Mouse (Mus musculus) gastrocnemius, adult 2 months (tissue): ENCODE data around the gene Ddx39. TPM values are rescaled to one million over a fixed set of nuclear protein-coding genes. Genes with fewer than 3 reads are reported as not detected.

Source experiments
- DNase-seq: peaks from one replicate; pipeline ENCODE4 v3.0.0; 2022
- H3K27ac ChIP-seq: fragments of 200-600 bp; 2 replicates; pipeline ENCODE4 v1.8.1; 2022; ENCODE audit warnings: mild to moderate bottlenecking
- H3K4me3 ChIP-seq: fragments of 200-600 bp; 2 replicates; pipeline ENCODE4 v1.8.1; 2022; ENCODE audit warnings: mild to moderate bottlenecking, moderate library complexity
- CTCF ChIP-seq: fragments of 200-600 bp; IDR thresholded peaks from 2 replicates; pipeline ENCODE4 v1.8.1; 2022; ENCODE audit warnings: antibody characterized with exemption, mild to moderate bottlenecking, moderate library complexity
- intact Hi-C: fragments of 180-260 bp; cut with DNase I; formaldehyde crosslinking; loops from one replicate; pipeline ENCODE4 v1.15.1; 2025
- total RNA-seq, 2 experiments: library from RNA; stranded (reverse); gene quantifications; 2 replicates each; pipeline ENCODE4 v1.2.3; 2021

Gene Ddx39
- total RNA-seq, 2 experiments from 2014 or later = 11.2 to 13.1 TPM

DNA sequence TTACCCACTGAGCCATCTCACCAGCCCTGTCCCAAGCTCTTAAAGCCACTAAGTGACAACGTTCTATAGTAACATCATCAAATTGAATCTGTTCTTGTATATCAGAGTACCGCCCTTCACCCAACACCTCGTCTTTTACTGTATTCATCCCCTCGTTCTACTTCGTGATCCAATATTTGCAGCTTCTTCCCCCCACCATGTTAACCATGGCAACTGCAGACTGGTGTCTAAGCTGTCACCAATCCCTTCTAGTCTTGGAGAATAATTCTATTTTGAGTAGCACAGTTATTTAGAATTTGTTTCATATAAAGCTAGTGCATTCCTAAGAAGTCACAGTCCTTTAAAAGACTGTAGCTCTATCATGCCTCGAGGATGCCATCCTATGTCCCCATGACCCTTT, 25.7 kb upstream of the Ddx39 start:
- intact Hi-C loops = no loop called here
- Histone ChIP-seq H3K27ac (no peak overlapping the region), H3K4me3 (no peak overlapping the region)
- DNase-seq = no peak
- no peak for TF ChIP-seq CTCF

GRCm38 (mm10) chr8:83693609-83694236, 21.3 kb upstream of the Ddx39 start:
- TF ChIP-seq CTCF = no peak
- intact Hi-C loops = no loop called here
- Histone ChIP-seq H3K27ac (peak overlapping the region; percentile 48), H3K4me3 (peak overlapping the region; percentile 39)
- peak; percentile 31 for DNase-seq

DNA sequence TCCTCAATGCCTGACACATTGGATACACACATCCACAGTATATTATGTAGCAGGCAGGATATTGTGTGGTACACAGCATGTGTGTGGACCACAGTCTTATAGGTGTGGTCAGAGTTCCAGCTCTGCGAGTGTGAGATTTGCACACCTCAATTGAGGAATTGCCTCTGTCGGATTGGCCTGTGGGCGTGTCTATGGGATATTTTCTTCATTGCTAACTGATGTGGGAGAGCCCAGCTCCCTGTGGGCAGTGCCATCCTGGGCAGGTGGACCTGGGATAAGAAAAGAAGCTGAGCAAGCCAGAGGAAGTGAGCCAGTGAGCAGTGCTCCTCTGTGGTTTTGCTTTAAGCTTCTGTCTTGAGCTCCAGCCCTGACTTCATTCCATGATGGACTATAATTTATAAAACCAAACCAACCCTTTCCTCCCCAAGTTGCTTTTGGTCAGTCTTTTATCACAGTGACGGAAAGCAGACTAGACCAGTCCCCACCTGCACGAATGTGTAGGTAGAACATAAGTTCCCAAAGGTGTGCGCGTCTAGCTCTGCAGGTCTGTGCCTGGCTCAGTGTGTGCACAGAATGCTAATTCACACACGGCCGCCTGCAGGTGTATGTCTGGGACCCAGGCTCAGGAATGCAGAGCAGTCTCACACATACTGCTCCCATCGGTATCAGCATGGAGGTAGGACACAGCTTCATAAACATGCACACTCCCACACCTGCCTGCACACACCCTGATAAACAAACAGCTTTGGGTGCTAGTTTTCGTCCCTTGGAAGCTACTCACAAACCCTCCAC, 20.4 kb upstream of the Ddx39 start:
- peak; percentile 16 for DNase-seq
- Histone ChIP-seq H3K27ac (peak overlapping the region; percentile 48), H3K4me3 (no peak overlapping the region)
- no peak for TF ChIP-seq CTCF
- intact Hi-C loops = loop anchor here (5.0 kb wide), 2 partner anchors 32 to 48 kb away; partner anchors contain the start of gene Adgre5

DNA sequence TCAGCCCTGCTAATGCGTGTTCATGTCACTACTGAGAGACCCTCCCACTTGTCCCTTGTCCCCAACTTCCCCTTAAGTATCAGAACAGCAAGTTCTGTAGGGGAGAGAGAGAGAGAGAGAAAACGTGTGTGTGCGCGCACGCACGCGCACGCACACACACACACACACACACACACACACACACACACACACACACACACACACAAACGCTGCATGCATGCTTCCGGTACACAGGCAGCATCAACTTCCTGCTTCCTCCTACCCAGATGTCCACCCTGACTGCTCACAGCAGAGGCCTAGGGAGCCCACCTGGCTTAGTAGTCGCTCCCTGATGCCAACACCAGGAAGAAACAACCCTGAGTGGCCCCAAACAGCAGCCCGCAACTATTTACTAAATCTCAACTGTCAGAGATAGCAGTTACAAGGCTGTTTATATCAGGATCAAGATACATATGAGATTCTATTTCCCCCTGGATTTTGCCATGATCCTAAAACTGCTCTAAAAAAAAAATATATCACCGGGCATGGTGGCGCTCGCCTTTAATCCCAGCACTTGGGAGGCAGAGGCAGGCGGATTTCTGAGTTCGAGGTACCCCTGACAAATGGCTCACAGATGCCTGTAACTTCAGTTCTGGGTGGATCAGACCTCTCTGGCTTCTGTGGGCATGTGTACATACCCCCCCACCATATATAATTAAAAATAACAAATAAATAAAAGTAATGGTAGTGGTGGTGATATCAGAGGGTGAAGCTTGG, 19.4 kb upstream of the Ddx39 start:
- intact Hi-C loops = loop anchor here (5.0 kb wide), 2 partner anchors 33 to 47 kb away; partner anchors contain the start of gene Adgre5
- TF ChIP-seq CTCF = no peak
- DNase-seq = peak; percentile 23
- no peak overlapping the region for H3K4me3 ChIP-seq
- peak overlapping the region; percentile 96 for H3K27ac ChIP-seq

- intact Hi-C loops = loop anchor here (5.0 kb wide), 2 partner anchors 35 to 45 kb away; partner anchors contain the start of gene Adgre5
- peak overlapping the region; percentile 96 for H3K4me3 ChIP-seq
- peak; percentile 73 for DNase-seq
- TF ChIP-seq CTCF = no peak
- H3K27ac ChIP-seq = peak overlapping the region; percentile 96
Measured at GRCm38 (mm10) chr8:83697374-83698220, 17.4 kb upstream of the Ddx39 start.

DNA sequence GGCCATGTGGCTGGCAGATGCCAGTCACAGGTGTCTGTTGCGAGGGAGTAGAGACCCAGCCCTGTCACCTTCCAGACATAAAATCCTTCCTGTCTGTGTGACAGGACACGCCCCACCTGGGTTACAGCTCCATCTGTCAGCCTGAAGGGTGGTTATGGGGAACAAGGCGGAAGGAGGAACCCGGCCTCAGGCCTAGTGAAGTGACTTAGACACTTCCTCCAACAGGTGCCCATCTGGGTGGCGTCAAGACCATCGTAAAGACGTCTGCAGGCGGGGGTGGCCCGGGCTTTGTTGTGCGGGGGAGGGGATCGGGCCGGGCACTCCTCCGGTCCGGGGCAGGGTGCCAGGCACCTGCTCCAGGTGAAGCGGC, 16.7 kb upstream of the Ddx39 start:
- no peak for TF ChIP-seq CTCF
- intact Hi-C loops = loop anchor here (5.0 kb wide), 2 partner anchors 36 to 44 kb away; partner anchors contain the start of gene Adgre5
- Histone ChIP-seq H3K27ac (peak overlapping the region; percentile 96), H3K4me3 (peak overlapping the region; percentile 96)
- peak; percentile 51 for DNase-seq

DNA sequence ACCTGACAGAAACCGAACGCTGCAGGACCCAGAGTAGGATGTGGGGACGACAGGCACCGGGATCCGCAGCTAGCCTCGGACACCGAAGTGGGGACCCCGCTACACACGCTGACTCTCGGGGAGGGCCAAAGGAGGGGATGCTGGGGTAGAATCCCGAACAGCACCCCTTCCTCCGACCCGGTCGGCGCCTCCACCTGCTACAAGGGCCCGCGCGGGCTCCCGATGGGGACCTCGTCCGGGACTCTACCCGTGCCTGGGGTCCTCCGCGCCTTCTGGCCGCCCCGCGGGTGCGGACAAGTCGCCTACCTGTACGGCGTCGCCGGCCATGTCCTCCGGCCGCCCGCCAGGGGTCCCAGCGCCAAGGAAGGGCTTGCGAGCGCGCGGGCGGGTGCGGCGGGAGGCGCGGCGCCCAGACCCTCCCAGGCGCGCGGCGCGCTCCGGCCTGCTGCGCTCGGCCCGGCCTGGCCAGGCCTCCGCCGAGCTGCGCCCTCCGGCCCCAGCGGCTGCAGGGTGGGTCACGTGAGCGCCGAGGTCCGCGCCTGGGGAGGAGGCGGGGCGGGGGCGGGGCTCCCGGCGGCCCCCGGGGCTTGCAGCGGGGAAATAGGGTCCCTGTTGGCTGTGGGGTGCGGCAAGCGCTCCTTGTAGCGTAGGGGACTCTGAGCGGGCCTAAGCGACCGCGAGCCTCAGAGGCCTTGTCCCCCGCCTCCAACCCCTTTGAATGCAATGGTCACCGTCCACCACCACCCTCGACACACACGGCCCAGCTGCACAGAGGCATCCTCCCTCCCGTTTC, 16.1 kb upstream of the Ddx39 start, which contains the start of gene Pkn1:
Gene Pkn1, minus strand, starts transcription at position 519 of the 793 bp plus-strand sequence.
- no peak for TF ChIP-seq CTCF
- Histone ChIP-seq H3K4me3 (peak within 1 kb of the TSS; percentile 96), H3K27ac (peak within 1 kb of the TSS; percentile 96)
- DNase-seq = peak; percentile 92
- intact Hi-C loops = loop anchor here (1.0 to 5.0 kb wide), 3 partner anchors 16 to 43 kb away; partner anchors contain the start of genes Adgre5 and Ddx39

DNA sequence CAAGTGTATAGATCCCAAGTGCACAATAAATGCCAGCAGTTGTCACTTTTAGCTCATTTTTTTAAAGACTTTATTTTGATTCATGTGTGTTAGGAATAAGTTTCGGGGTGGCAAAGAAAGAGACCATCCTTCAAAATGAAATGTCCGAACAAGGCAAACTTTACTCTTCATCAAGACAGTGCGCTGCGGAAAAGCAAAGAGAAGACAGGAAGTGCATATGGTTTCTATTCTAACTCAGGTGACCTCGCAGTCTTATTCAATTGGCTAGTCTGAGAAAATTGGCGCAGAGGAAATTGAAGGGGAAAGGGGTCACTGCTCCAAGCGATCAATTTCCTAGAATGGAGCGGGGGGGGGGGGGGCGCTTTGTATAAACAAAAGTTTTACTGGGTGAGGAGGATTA, 15.4 kb upstream of the Ddx39 start:
- Histone ChIP-seq H3K27ac (peak overlapping the region; percentile 96), H3K4me3 (peak overlapping the region; percentile 96)
- no peak for TF ChIP-seq CTCF
- DNase-seq = peak; percentile 8
- intact Hi-C loops = loop anchor here (1.0 to 5.0 kb wide), 3 partner anchors 16 to 43 kb away; partner anchors contain the start of genes Adgre5 and Ddx39

GRCm38 (mm10) chr8:83700423-83701085, 14.4 kb upstream of the Ddx39 start:
- Histone ChIP-seq H3K27ac (no peak overlapping the region), H3K4me3 (no peak overlapping the region)
- no peak for TF ChIP-seq CTCF
- intact Hi-C loops = no loop called here
- peak; percentile 15 for DNase-seq

- intact Hi-C loops = no loop called here
- TF ChIP-seq CTCF = no peak
- H3K4me3 ChIP-seq = no peak overlapping the region
- H3K27ac ChIP-seq = no peak overlapping the region
- no peak for DNase-seq
Measured at GRCm38 (mm10) chr8:83703426-83703825, 11.6 kb upstream of the Ddx39 start.
